Mouse (Mus musculus) lung, adult 18-20 months (tissue): Measurements from ENCODE around the gene Zfp933.
A peak's percentile ranks its signal among the peaks of the same experiment; 100 is the strongest.
"Not testable (repeated sequence)": the region's sequence is repeated elsewhere in the genome, so short reads cannot be mapped to it uniquely, and the experiment has no call there.

Experiments
- DNase-seq, 2 experiments: peaks; one replicate each; pipeline ENCODE4 v3.0.0; 2022; ENCODE audit warnings: mixed read lengths in 2 of 2

Zfp933 gene

DNA sequence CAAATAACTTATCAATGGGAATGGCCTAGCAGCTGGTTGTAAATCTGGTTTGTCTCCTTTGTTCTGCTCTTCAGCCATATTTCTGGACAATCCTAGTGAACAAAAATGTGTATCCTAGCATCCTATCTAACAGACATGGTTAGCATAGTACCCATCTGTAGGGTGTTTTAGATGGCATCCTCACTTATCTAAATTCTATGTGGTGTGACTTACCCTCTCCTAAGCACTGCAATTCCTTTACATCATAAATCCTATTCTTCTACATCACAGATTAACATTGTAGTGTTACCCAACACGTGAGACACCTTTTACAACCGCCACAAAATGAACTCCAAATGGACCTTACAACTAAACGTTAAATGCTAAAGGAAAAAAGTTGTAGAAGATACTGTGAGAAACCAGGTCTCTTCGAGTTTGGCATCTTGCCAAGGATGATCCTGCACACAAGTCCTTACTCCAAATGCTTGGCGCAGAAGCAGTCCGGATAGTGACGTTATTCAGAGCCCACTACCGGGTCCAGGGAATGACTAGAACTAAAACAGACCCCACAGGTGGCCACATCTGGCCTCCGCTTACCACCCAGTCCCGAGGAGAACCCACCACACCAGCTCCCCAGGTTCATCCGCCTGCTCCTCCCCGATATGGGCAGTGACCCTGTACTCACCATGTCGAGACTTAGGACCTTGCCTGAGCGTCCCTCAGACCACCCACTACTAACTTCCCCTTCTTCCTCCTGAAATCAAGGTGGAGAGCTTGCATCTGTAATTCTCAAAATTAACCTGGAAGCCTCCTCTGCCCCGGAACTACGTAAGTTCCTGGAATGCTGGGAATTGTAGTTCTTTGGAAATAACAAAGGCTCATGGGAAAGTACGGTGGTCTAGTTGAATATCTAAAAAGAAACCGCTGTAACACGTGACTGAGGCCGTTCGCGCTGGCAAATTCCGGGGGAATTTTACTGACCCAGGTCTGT is at the start of gene Zfp933:
Gene Zfp933, minus strand, starts transcription at position 753 of the 970 bp plus-strand sequence.
- DNase-seq = peak; percentile 64 to 83

DNA sequence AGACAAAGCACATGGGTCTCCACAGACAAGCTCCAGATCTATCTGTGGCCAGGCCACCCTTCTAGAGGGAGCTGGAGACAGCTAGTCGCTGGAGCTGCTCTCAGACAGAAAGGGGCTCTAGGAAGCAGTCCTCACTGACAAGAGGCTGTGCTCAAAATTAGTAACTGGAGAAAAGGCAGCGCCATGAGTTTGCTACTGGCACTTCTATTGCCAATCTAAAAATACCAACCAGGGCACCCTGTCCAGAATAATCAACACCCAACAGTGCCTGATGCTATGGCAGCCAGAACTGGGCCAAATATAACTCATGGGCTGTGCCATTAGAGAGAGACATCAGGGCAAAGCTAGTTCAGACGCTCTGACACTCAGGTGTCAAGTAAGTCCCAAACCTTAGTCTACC is 49.2 kb upstream of the Zfp933 start:
- no peak for DNase-seq

DNA sequence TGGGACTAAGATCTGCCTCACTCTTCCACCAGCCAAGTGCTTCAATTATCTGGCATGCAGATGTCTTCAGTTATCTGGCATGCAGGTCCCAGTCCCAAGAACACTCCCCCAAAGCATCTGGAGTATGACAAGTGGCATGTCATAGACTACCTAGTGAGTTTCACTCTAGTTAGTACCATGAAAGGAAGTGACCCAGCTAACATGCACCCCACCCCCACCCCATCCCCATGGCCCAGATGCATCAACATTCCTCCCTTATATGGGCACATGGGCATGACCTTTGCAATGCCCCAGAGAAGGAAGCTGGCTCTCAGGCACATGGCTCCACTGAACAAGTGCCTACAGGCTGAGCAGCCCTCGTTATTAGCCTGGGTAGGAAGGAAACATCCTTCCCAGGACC is 48.2 kb upstream of the Zfp933 start:
- no peak for DNase-seq

DNA sequence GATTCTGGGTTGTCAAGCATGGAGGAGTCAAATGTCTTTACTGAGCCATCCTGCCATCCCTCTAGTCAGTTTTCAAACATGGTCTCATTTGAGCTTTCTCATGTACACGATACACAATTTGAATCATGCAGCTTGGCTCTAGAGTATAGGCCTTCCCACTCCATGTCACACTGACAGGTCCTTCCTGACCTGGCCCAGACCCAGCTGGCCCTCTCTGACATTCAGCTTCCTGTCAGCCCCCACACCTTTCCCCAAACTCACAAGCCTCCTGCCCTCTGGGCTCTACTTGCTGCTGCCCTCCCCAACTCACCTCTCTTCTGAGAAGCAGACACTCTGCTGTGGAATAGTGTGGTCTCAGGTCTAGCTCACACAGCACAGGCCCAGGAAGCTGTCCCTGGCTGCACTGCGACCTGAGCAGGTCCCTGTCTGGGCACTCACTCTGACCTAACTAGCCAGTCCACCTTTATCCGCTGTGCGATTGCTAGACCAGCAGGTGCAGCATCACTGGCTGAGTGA is 47.7 kb upstream of the Zfp933 start:
- DNase-seq = no peak

DNA sequence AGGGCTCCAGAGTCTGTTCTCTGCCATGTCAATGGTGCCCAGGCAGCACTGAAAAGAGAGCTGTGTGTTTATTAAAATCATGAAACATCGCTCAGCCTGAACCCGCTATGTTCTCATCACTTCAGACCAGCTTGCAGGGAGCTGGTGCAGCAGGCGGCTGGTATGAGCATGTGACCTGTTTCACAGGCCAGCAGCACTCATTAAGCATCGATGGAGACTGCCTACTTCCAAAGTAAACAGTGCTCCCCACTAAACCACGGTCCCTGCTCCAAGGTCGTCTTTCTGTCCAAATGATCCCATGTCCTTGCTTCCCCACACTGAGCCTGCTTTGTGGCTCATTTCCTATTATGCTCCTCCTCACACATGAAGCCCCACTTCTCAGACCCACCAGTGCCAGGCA is 42.2 kb upstream of the Zfp933 start:
- no peak for DNase-seq

DNA sequence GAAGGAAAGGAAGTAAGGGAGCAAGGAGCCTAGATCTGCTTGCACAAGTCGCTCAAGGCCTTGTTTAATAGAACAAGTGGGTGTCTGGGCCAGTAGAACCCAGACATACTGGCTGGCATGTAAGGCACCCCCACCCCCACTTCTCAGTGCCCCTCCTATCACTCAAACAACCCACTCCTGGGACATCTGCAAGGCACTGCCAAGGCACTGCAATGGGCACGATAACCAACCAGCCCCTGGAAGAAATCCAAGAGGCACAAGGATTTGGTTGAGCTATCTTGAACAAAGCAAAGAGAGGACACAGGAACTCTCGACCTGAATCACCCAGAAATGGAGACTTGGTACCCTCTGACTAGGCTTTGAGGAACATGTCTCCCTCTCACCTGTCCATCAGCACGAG is 40.1 kb upstream of the Zfp933 start:
- DNase-seq = no peak

DNA sequence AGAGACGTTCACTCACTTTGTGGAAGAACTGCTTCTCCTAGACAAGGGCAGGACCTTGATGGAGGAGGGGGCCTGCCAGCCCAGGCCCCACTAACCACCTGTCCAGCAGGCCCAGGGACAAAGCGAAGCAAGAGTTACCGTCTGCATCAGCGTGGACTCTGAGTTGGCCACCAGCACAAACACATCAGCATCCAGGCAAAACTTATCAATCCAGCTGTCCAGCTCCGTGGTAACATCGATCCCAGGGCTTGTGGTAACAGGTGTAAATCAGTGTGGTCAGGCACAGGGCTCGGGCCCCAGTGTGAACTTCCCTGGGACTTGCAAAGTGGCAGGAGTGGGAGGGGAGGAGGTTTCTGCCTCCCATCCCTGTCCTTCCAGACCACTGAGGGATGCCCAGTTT is 39.1 kb upstream of the Zfp933 start:
- DNase-seq = no peak

DNA sequence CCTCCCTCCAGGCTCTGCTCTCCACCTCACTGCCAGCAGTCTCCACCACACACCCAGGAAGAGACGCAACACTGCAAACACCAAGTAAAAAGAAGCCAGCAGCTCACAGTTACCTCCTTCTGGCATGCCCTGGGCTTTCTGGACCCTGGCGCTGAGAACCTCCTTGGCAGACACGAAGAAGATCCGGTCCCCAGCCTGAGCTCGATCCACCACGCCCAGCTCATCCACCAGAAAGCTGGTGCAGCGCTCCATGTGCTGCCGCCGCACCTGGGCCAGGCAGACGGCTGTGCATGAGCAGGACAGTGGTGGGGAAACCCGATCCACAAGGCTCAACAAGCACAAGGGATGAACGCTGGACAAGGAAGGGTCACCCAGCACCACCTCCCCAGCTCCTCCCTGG is 38.0 kb upstream of the Zfp933 start:
- DNase-seq = no peak

DNA sequence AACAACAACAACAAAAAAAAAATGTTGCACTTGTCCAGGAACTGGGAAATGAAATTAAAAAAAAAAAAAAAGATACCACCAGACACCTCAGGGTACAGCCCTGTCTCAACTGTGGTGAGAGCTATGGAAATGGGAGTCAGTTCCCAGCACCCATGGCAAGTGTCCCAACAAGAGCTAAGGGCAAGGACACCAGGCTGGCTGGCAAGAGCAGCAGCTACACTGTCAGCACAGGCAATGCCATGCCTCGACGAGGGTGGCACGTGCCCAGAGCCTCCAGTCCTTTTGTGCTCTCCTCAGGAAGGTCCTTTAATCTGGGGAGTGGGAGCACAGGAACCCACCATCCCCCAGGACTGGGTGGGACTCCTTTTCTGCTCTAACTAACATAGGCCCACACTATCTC is 36.0 kb upstream of the Zfp933 start:
- DNase-seq = no peak

DNA sequence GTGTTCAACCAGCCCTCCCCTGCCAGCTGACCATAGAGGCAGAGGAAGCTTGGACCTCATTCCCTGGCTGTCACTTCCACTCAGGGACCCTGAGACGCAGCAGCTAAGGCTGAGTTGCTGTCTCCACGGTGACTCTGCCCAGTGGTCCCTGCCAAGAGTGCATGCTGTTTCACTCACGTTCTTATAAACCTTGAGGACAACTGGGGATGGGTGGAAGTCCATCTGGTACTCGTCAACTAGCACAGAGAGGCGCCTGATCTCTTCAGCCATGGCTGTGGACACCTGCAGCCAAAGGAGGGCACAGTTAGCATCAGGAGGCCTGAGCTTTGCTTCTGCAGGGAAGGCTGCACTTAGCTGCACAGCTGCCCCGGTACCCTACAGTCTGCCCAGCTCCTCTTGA is 34.9 kb upstream of the Zfp933 start:
- no peak for DNase-seq

DNA sequence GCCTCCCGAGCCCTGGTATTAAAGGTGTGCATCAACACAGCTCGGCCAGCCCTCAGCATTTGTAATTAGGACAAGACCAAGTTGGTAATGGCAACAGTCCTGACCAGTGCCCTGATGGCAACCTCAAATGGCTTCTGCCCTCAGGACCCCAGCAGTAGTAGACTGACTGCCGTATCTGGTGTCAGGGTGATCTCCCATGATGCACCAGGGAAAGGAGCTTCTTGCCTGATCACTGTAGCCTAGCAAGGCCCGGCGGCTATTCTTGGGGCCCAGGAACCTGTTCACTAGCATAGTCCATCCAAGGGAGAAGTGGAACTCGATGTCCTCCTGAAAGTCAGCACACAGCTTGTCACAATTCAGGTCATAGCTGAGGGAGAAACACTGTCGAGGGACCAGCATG is 33.6 kb upstream of the Zfp933 start:
- no peak for DNase-seq

DNA sequence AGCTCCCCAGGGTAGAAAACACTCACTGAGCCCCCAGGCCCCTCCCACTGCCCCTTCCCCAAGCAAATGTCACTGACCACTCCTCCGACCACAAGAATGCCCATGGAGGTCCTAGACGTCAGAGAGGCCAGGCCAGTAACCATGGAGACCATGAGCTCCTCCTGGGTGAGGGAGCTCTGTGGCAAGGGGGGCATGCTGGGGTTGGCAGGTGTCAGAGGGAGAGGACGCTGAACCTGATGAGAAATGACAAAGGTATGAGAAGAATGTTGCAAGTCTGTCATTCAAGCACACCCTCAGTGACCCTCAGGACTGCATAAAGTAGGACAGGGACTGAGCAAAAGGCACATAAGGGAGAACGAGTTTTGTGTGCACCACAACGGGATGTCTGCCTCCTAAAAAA is 31.7 kb upstream of the Zfp933 start:
- no peak for DNase-seq

DNA sequence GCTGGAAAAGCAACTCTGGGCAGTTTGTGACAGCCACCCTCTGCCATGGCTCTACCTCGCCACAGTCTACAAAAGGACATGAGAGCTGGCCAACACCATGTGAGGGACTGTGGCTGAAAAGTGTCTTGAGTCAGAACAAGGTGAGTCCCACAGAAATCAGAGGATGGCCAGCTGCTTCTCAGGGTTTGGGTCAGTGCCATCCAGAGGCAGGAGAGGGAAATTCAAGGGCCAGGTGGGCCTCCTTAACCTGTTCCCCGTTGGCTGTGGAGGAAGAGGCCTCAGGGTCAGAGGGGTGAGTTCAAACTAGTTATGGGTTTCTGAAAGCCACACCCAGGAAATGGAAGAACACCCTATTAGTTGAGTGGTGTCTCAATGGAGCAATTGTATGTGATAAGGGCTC is 31.3 kb upstream of the Zfp933 start:
- no peak for DNase-seq

DNA sequence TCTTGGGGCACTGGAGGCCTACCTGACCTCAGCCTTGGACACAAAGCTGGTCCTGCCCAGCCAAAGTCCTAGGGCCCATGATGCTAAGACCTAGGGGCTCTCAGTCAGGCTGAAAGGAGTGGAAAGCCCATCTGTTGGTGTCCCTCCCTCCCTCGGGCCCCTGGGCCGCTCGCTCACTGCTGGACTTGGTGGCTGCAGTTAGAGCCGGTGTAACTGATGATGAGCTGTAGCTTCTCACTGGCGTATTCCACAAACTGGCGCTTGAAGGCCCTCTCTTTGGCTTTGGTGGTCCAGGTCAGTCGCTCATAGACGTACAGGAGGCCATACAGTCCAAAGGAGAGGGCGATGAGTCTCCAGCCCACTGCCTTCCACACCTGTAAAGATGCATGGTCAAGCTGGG is 30.4 kb upstream of the Zfp933 start:
- no peak for DNase-seq

DNA sequence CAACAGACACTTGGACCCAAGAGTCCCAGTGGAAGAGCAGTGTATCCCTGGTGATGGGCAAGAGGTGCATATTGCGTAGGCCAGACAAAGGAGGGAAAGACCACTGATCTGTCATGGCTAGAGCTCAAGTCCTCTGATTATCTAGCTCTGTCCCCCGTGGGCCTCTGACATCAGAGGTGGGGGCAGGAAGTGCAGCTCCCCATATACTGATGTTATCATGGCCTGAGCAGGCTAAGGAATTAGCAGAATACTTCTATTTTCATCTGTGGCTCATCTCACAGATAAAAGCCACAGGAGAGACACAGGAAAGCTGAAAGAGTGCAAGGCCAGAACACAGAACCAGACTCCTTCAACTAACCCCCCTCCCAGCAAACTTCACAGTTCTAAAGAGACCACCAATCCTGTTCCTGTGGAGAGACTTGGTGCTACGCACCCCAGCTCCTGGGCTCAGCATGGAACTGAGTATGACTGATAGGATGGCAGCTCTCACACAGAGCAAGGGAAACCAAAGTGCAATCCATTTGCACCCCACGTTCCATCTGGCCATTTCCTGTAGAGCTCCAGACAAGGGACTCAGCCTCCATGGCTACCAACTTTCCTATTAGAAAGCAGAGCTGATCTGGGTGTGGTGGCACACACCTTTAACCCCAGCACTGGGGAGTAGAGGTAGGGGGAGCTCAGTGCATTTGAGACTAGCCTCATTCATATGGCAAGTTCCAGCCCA is 27.8 kb upstream of the Zfp933 start:
- no peak for DNase-seq

DNA sequence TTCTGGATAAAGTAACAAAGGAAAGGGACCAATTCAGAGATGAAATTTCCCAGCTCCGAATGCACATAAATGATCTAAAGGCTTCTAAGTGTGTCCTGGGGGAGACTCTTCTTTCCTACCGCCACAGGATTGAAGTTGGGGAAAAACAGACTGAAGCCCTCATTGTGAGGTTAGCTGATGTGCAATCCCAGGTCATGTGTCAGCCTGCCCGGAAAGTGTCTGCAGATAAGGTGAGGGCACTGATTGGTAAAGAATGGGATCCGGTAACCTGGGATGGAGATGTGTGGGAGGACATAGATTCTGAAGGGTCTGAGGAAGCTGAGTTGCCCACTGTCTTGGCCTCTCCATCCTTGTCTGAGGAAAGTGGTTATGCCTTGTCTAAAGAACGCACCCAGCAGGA is 21.1 kb upstream of the Zfp933 start:
- DNase-seq = no peak

DNA sequence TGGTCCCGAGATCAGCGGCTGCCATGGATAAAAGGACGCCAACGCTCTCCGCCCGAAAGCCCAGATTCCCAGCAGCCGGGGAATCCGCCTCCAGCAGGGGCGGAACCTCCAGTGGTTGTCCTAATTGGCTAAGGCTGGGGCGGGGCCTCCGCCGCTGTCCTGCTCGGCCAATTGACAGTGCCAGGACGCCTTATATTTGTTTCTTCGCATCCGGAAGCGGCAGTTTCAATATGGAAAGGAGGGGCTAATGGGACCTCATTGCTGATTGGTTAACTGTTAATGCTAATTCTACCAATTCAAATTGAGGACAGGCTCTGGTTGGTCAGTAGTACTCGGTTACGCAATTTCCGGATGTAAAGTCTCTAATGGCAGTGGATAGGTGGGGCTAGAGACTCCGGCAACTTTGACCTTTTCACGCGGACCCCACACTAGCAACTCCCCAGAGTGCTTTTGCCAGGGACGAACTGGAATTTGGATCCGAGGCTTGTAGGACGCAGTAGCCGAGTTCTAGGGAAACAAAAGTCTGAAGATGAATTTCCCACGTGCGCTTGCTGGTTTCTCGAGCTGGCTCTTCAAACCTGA is 20.4 kb upstream of the Zfp933 start, which contains the start of the genes Miip and Fv1:
Gene Miip, minus strand, starts transcription at position 367 of the 582 bp plus-strand sequence.
Gene Fv1, plus strand, starts transcription at position 530 of the 582 bp plus-strand sequence.
- DNase-seq = peak; percentile 97 to 98

DNA sequence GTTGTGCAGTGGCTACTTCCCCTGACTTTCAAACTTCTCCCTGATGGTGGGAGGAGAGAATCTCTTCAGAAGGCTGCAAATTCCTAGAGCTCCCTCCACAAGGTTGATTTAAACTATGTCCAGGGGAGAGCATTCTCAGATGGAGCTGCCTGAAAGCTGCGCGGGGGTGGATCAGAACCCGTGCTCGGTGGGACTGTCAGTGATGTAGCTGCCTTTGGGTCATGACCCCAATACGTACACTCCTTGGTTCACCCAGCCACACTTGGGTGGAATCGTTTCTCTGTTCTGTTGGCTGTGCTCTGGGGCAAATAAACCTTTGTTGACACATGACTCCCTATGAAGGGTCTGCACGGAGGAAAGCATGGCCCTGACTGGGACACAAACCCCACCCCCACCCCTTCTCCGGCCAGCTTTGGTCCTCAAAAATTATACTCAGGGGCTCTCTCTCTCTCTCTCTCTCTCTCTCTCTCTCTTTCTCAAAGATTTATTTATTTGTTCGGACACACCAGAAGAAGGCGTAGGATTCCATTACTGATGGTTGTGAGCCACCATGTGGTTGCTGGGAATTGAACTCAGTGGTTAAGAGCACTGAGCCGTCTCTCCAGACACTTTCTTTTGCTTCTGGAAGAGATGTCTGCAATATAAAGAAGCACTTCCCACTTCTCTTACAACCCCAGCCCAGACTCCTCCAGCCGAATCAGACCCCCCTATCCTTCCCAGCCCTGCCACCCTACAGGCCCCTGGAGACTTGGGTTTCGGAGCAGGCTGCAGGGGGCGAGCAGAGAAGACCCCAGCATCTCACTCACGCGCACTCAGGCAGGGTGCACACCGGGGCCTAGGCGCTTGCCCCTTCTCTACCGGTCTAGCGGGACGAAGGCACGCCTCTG is 19.6 kb upstream of the Zfp933 start:
- DNase-seq = no peak

DNA sequence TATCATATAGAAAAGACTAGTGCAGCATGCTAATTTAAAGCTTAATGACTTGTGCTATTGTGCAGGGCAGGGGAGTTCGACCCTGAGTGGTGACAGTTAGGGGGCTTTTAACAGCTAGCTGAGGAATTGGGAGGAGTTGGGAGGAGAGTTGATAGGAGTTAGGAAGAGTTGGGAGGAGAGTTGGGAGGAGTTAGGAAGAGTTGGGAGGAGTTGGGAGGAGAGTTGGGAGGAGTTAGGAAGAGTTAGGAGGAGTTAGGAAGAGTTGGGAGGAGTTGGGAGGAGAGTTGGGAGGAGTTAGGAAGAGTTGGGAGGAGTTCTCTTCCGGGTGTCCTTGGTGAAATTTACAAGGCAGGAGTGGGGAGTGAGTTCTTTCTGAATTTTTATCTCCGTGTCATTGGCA is 18.6 kb upstream of the Zfp933 start:
- DNase-seq = not testable (repeated sequence)

DNA sequence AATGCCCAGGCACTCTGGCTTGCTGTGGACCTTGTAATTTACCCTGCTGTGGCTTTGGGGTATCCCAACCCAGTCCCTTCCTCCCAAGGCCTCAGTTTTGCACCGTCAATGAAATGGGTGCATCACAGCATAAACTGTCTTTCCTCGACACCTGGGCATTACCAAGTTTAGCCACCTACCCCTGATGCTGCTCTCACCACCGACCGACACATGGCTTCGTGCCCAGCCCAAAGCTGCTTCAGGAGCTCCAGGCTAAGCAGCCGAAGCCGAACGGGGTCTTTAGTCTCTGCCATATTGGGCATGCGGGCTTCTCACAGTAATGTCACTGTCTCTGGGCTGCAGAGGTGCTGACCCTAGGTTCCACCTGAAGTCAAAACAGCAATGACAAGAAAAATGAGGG is 17.9 kb upstream of the Zfp933 start:
- DNase-seq = no peak

DNA sequence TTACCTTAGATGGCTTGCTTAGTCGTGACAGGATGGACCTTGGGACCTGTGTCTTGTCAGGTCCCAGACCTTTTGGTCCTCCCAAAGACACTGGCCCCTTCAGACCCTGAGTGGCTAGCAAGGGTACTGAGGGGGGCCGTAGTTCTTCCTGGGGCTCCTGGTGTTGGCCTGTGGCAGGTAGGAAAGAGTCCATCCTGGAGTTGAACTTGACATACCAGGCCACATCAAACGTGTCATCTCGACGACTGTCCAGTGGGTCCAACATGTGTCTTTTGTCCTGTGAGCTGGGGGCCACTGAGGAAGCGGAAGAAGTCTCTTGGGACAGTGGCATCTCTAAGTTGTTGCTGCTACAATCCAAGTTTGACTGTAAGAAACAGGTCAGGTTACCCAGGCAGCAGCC is 17.5 kb upstream of the Zfp933 start:
- no peak for DNase-seq

DNA sequence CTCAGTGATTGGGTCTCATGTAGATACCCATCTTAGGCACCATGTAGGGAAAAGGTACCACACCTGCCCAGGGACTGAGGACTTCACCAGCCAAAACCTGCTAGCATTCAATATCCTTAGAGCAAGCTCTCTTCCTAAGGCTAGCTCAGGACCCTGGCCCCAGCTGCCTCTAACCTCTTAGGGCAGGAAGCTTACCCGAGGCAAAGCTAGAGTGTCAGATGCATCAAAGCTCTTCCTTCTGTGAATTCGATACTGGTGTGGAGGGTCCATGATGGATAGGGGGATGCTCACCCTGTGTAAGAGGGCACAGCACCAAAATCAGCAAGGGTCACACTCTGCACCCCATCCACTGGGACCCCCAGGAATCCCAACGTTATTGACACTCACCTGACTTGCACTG is 13.9 kb upstream of the Zfp933 start:
- DNase-seq = no peak
